In genomic region chr3:33416321-33416720, GRCm38 (mm10) we compare ENCODE assay signal across 30 mouse cellular contexts.
"Had no signal": no experiment of that assay in that cellular context is flagged by ENCODE, and none has a peak within 500 bp of the region (broad histone marks: within the 10 kb centered on the region; RNA-seq: fewer than 3 reads in every experiment).

No protein-coding gene starts in this region.

- H3K36me3 ChIP-seq: limb, embryonic 10.5 days; limb, embryonic 12.5 days; limb, embryonic 13.5 days; limb, embryonic 15.5 days; liver, embryonic 12.5 days; liver, embryonic 13.5 days; liver, embryonic 15.5 days; lung, embryonic 15.5 days; midbrain, embryonic 10.5 days; midbrain, embryonic 12.5 days; midbrain, embryonic 13.5 days; midbrain, embryonic 15.5 days had no signal

- H3K9ac ChIP-seq: limb, embryonic 12.5 days; limb, embryonic 13.5 days; limb, embryonic 15.5 days; liver, embryonic 12.5 days; liver, embryonic 13.5 days; liver, embryonic 14.5 days; liver, embryonic 15.5 days; liver, postnatal 0 days; lung, embryonic 14.5 days; lung, embryonic 15.5 days; midbrain, embryonic 12.5 days; midbrain, embryonic 13.5 days; midbrain, embryonic 15.5 days had no signal

- H3K4me3 ChIP-seq: left cerebral cortex, adult 2 months; limb, embryonic 10.5 days; limb, embryonic 12.5 days; limb, embryonic 13.5 days; limb, embryonic 15.5 days; liver, embryonic 12.5 days; liver, embryonic 13.5 days; liver, embryonic 15.5 days; lung, embryonic 15.5 days; megakaryocyte, embryonic 14.5 days; midbrain, embryonic 10.5 days; midbrain, embryonic 12.5 days; midbrain, embryonic 13.5 days; midbrain, embryonic 15.5 days; myocyte had no signal

- H3K4me1 ChIP-seq: limb, embryonic 10.5 days; limb, embryonic 12.5 days; limb, embryonic 13.5 days; limb, embryonic 15.5 days; liver, embryonic 12.5 days; liver, embryonic 13.5 days; liver, embryonic 15.5 days; lung, embryonic 15.5 days; megakaryocyte, embryonic 14.5 days; midbrain, embryonic 10.5 days; midbrain, embryonic 12.5 days; midbrain, embryonic 15.5 days had no signal

- H3K9me3 ChIP-seq: limb, embryonic 10.5 days; limb, embryonic 12.5 days; limb, embryonic 13.5 days; limb, embryonic 15.5 days; liver, embryonic 12.5 days; liver, embryonic 13.5 days; liver, embryonic 15.5 days; lung, embryonic 15.5 days; midbrain, embryonic 10.5 days; midbrain, embryonic 12.5 days; midbrain, embryonic 13.5 days; midbrain, embryonic 15.5 days had no signal

- ATAC-seq: liver, embryonic 12.5 days; liver, postnatal 0 days; lung, postnatal 0 days; midbrain, embryonic 13.5 days had no signal

- H3K27me3 ChIP-seq: limb, embryonic 12.5 days; limb, embryonic 13.5 days; limb, embryonic 15.5 days; liver, embryonic 12.5 days; liver, embryonic 13.5 days; liver, embryonic 15.5 days; lung, embryonic 15.5 days; megakaryocyte, embryonic 14.5 days; midbrain, embryonic 12.5 days; midbrain, embryonic 13.5 days; midbrain, embryonic 15.5 days had no signal

- H3K27ac ChIP-seq: limb, embryonic 10.5 days; limb, embryonic 12.5 days; limb, embryonic 13.5 days; limb, embryonic 15.5 days; liver, embryonic 12.5 days; liver, embryonic 13.5 days; liver, embryonic 14.5 days; liver, embryonic 15.5 days; lung, embryonic 15.5 days; macrophage; midbrain, embryonic 10.5 days; midbrain, embryonic 12.5 days; midbrain, embryonic 13.5 days; midbrain, embryonic 15.5 days had no signal

- DNase-seq: left cerebral cortex, postnatal 4 days; liver; liver, embryonic 13.5 days; liver, postnatal 0 days; lung, adult 18-20 months; lung, adult 2 months; lung, embryonic 14.5 days; lung, postnatal 10 days; lung, postnatal 14 days; lung, postnatal 36 days; lung, postnatal 4 days had no signal

- H3K4me2 ChIP-seq: limb, embryonic 12.5 days; limb, embryonic 13.5 days; limb, embryonic 15.5 days; liver, embryonic 11.5 days; liver, embryonic 12.5 days; liver, embryonic 13.5 days; liver, embryonic 15.5 days; lung, embryonic 14.5 days; lung, embryonic 15.5 days; midbrain, embryonic 11.5 days; midbrain, embryonic 12.5 days; midbrain, embryonic 13.5 days; midbrain, embryonic 15.5 days had no signal
